Mouse (Mus musculus) stomach, embryonic 16.5 days (tissue): Measurements from ENCODE around the gene Rnf224. TPM values are rescaled to one million over a fixed set of nuclear protein-coding genes. Genes with fewer than 3 reads are reported as not detected.

Experiments used
- ATAC-seq: fragments of 200-750 bp; cut with Nextera tagmentation; 2 replicates; pipeline ENCODE4 v1.8.0; 2017; ENCODE audit warnings: moderate number of reproducible peaks, moderate TSS enrichment; ENCODE audit not compliant: insufficient read depth, low FRiP score
- H3K27ac ChIP-seq: fragments of 300-500 bp; sonication (generic); 2 replicates; pipeline ENCODE4 v1.5.1; 2014; ENCODE audit warnings: low read length
- H3K27me3 ChIP-seq: fragments of 300-500 bp; sonication (generic); 2 replicates; pipeline ENCODE4 v1.6.1; 2014; ENCODE audit warnings: low read length, control low read depth, mixed read lengths; ENCODE audit not compliant: control insufficient read depth, insufficient read depth
- H3K36me3 ChIP-seq: fragments of 300-500 bp; sonication (generic); 2 replicates; pipeline ENCODE4 v1.6.1; 2014; ENCODE audit warnings: low read length; ENCODE audit not compliant: control insufficient read depth, insufficient read depth
- H3K4me1 ChIP-seq: fragments of 300-500 bp; sonication (generic); 2 replicates; pipeline ENCODE4 v1.6.1; 2014; ENCODE audit warnings: low read length, control low read depth, mixed read lengths; ENCODE audit not compliant: control insufficient read depth, insufficient read depth
- H3K4me2 ChIP-seq: fragments of 300-500 bp; sonication (generic); 2 replicates; pipeline ENCODE4 v1.6.1; 2014; ENCODE audit warnings: low read depth, low read length, mixed read lengths
- H3K4me3 ChIP-seq: fragments of 300-500 bp; sonication (generic); replicated peaks from 2 replicates; pipeline ENCODE4 v1.5.1; 2014; ENCODE audit warnings: mild to moderate bottlenecking, low read length
- H3K9ac ChIP-seq: fragments of 300-500 bp; sonication (generic); 2 replicates; pipeline ENCODE4 v1.6.1; 2014; ENCODE audit warnings: low read length
- H3K9me3 ChIP-seq: fragments of 300-500 bp; sonication (generic); replicated peaks from 2 replicates; pipeline ENCODE4 v1.6.1; 2016; ENCODE audit warnings: low read length, control low read depth; ENCODE audit not compliant: control insufficient read depth
- WGBS: fragments of 180-500 bp; shearing (Covaris S2); extraction: QIAGEN DNeasy Blood & Tissue Kit; methylation state at CpG from one replicate; pipeline ENCODE4 v1.1.7; 2014; 5-methylcytosine and 5-hydroxymethylcytosine counted together
- polyA plus RNA-seq: library from polyadenylated mRNA; unstranded; fragments of >200 nt; fragmentation: Nextera tagmentation; extraction: Ambion mirVana; gene quantifications from 2 replicates; pipeline ENCODE4 v1.2.1, GENCODE M21; 2015

Gene Rnf224
- polyA plus RNA-seq, 1 experiment from 2014 or later, result 0.23 TPM

DNA sequence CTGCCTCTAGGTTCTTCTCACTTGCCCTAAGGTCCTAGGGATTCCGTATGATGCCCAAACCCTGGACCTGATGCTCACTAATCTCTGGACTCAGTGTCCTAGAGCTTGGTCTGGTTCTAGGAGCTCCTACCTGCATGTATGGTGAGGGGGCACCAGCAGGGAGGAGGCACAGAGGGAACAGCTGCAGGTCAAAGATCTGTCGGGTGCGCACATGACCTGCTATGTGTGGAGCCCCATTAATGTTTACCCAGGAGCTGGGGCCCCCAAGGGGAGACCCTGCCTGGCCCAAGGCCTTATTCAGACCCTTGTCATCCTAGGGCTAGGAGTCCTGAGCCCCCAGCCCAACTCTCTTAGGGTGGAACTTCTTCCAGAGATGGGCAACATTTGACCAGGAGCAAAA lies 2.5 kb downstream of the Rnf224 start, which contains the start of gene Slc34a3:
TSS of gene Slc34a3 (minus strand) at position 315 of the 400 bp plus-strand sequence.
- H3K4me1 ChIP-seq, result peaks cover 2% of the 10 kb centered on the region; the same call in 1 of the 2 replicates
- H3K9me3 ChIP-seq, result no peaks in the 10 kb centered on the region
- H3K27ac ChIP-seq, result no peak within 1 kb of the TSS
- WGBS, result 67% methylated on average over 3 of the region's 3 CpGs
- no peak within 1 kb of the TSS for H3K9ac ChIP-seq
- H3K27me3 ChIP-seq, result no peaks in the 10 kb centered on the region; the same call in 1 of the 2 replicates
- ATAC-seq, result no peak
- no peak within 1 kb of the TSS for H3K4me3 ChIP-seq
- no peak within 1 kb of the TSS for H3K4me2 ChIP-seq
- H3K36me3 ChIP-seq, result no peaks in the 10 kb centered on the region

DNA sequence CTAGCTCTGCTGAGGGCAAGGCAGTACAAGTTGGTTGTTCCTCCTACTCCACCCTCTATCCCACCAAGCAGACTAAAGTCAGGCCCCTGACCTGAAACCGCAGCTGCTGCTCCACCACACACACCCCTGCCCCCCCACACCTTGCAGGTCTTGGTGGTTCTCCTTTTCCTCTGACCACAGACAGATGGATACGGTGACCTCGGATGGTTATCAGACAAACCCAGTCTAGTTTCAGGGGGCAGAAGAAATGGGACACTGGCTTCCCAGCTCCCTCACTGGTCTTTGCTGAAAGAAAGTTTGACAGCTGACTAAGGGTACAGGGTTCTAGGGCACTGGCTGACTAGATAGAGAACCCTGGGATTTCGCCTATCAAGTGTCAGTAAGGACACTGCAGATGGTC lies 3.2 kb downstream of the Rnf224 start:
- peaks cover 4% of the 10 kb centered on the region; the same call in 1 of the 2 replicates for H3K4me1 ChIP-seq
- H3K36me3 ChIP-seq, result no peaks in the 10 kb centered on the region
- H3K4me3 ChIP-seq, result no peak overlapping the region
- no peaks in the 10 kb centered on the region; the same call in 1 of the 2 replicates for H3K27me3 ChIP-seq
- no peak for ATAC-seq
- H3K4me2 ChIP-seq, result no peak overlapping the region
- H3K9me3 ChIP-seq, result no peaks in the 10 kb centered on the region
- no peak overlapping the region for H3K27ac ChIP-seq
- WGBS, result 73% methylated on average over 4 of the region's 4 CpGs
- H3K9ac ChIP-seq, result no peak overlapping the region

DNA sequence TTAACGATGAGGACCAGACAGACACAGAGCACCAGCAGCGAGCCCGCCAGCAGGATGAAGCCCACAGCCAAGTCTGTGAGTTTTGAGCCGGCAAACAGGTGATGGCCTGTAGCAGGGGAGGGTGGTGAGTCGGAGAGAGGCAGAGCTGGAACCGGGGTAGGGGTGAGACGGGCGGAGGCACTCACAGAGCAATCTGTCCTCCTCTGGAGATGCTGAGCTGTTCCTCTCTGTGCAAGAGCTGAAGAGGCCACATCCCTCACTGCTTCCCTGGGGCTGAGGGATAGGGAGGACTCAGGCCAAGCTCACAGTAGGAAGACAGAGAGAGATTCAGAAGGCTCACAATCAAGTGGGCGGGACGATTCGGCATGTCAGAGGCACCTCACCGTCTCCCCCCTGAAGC lies 5.5 kb downstream of the Rnf224 start:
- H3K4me3 ChIP-seq, result no peak overlapping the region
- no peaks in the 10 kb centered on the region for H3K36me3 ChIP-seq
- H3K9ac ChIP-seq, result no peak overlapping the region; the same call in 1 of the 2 replicates
- H3K27ac ChIP-seq, result no peak overlapping the region
- no peak for ATAC-seq
- H3K9me3 ChIP-seq, result no peaks in the 10 kb centered on the region
- 58% methylated on average over 12 of the region's 12 CpGs for WGBS
- H3K27me3 ChIP-seq, result no peaks in the 10 kb centered on the region; the same call in 1 of the 2 replicates
- H3K4me2 ChIP-seq, result no peak overlapping the region
- H3K4me1 ChIP-seq, result peaks cover 5% of the 10 kb centered on the region; the same call in 1 of the 2 replicates

DNA sequence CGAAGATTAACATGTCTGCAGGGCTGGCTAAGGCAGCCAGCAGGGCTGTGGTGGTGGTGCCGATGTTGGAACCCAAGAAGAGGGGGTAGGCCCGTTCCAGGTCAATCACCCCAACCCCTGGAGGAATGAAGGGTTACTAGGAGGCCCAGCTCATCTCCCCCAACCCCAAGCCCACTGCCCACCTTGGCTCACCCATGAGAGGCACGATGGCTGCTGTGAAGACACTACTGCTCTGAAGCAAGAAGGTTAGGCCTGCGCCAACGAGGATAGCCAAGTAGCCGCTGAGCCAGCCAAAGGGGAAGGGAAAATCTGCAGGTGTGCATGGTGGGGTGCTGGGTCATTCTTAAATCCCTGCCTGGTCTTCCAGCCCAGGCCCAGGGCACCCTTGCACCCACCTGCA lies 6.0 kb downstream of the Rnf224 start:
- no peak for ATAC-seq

GRCm38 (mm10) chr2:25229582-25229981 lies 7.0 kb downstream of the Rnf224 start:
- Histone ChIP-seq H3K9me3 (no peaks in the 10 kb centered on the region), H3K4me2 (no peak overlapping the region), H3K27ac (no peak overlapping the region), H3K4me1 (peaks cover 15% of the 10 kb centered on the region), H3K27me3 (no peaks in the 10 kb centered on the region; the same call in 1 of the 2 replicates), H3K36me3 (no peaks in the 10 kb centered on the region), H3K4me3 (no peak overlapping the region), H3K9ac (no peak overlapping the region)
- 80% methylated on average over 5 of the region's 5 CpGs for WGBS
- ATAC-seq, result no peak

More for the DNA sequence above, 6.0 kb downstream of the Rnf224 start:
- Histone ChIP-seq H3K4me2 (no peak overlapping the region), H3K27ac (no peak overlapping the region), H3K4me3 (no peak overlapping the region), H3K4me1 (peaks cover 10% of the 10 kb centered on the region), H3K9ac (no peak overlapping the region; the same call in 1 of the 2 replicates), H3K27me3 (no peaks in the 10 kb centered on the region; the same call in 1 of the 2 replicates), H3K36me3 (no peaks in the 10 kb centered on the region), H3K9me3 (no peaks in the 10 kb centered on the region)
- WGBS, result 78% methylated on average over 7 of the region's 7 CpGs

DNA sequence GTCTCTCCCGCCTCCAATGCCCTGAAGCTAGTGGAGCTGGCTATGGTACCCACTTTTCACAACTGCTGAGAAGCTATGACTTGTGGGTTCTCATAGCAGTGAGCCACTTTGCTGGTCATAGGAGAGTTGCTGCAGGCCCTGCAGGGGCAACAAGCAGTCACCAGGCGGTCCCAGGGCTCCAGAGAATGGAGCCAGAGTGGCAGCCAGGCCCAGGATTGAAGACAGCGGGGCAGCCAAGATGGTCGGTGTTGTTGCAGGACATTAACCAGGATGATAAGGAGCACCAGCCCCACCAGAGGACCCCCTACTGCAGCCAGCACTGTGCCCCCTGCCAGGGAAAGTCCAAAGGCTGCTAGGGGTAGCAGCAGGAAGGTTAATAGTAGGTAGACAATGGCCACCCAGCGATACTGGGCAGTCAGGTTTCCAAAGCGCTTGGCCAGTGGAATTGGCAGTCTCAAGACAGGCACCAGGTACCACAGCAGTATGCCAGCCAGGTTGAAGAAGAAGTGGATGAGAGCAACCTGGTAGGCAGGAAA lies 7.5 kb downstream of the Rnf224 start:
- Histone ChIP-seq H3K4me3 (no peak overlapping the region), H3K4me1 (peaks cover 15% of the 10 kb centered on the region), H3K27me3 (no peaks in the 10 kb centered on the region; the same call in 1 of the 2 replicates), H3K36me3 (no peaks in the 10 kb centered on the region), H3K9me3 (no peaks in the 10 kb centered on the region), H3K27ac (no peak overlapping the region), H3K9ac (peak overlapping the region; percentile 1; the same call in 1 of the 2 replicates), H3K4me2 (peak overlapping the region; percentile 49; the same call in 1 of the 2 replicates)
- 73% methylated on average over 6 of the region's 6 CpGs for WGBS
- no peak for ATAC-seq

GRCm38 (mm10) chr2:25228431-25228889 lies 8.1 kb downstream of the Rnf224 start:
- Histone ChIP-seq H3K4me1 (peaks cover 20% of the 10 kb centered on the region), H3K27me3 (no peaks in the 10 kb centered on the region; the same call in 1 of the 2 replicates), H3K27ac (peak overlapping the region; percentile 72), H3K9ac (peak overlapping the region; percentile 64), H3K36me3 (no peaks in the 10 kb centered on the region), H3K4me3 (peak overlapping the region; percentile 30), H3K9me3 (no peaks in the 10 kb centered on the region), H3K4me2 (peak overlapping the region; percentile 49)
- 0 out of 2 replicates have a peak, but pooled peaks have one; percentile 5 for ATAC-seq
- WGBS, result 2% methylated on average over 7 of the region's 7 CpGs

DNA sequence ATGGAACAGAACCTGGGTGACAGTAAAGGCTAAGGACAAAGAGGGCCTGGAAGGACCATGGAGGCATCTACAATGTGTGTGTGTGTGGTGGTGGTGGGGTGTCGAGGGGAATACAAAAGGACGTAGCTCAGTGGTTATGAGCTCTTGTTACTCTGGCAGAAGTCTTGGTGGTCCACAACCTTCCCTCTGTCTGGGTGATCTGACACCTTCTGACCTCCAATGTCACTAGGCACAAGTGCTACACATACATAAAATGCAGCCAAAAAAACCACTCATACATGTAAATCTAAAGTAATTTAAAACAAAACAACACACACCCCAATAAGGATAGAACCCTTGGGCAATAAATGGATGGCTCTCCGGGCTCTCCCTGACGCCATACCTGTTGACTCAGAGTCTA lies 9.2 kb downstream of the Rnf224 start:
- WGBS, result 94% methylated on average over 4 of the region's 4 CpGs
- no peak overlapping the region for H3K4me3 ChIP-seq
- ATAC-seq, result no peak
- H3K9me3 ChIP-seq, result no peaks in the 10 kb centered on the region
- peaks cover 22% of the 10 kb centered on the region for H3K4me1 ChIP-seq
- H3K36me3 ChIP-seq, result no peaks in the 10 kb centered on the region
- H3K9ac ChIP-seq, result no peak overlapping the region
- no peaks in the 10 kb centered on the region; the same call in 1 of the 2 replicates for H3K27me3 ChIP-seq
- no peak overlapping the region for H3K4me2 ChIP-seq
- no peak overlapping the region for H3K27ac ChIP-seq

GRCm38 (mm10) chr2:25226864-25227263 lies 9.7 kb downstream of the Rnf224 start:
- Histone ChIP-seq H3K27me3 (no peaks in the 10 kb centered on the region; the same call in 1 of the 2 replicates), H3K4me1 (peaks cover 22% of the 10 kb centered on the region), H3K36me3 (0 out of 2 replicates have a peak, but pooled peaks cover 3% of the 10 kb centered on the region), H3K27ac (no peak overlapping the region), H3K4me2 (no peak overlapping the region), H3K9me3 (no peaks in the 10 kb centered on the region), H3K9ac (no peak overlapping the region), H3K4me3 (no peak overlapping the region)
- 78% methylated on average over 5 of the region's 5 CpGs for WGBS
- no peak for ATAC-seq
